Comparison of ENCODE assay signal across 19 mouse cellular contexts in genomic region chr19:53343174-53343881, GRCm38 (mm10). TPM values are rescaled to one million over a fixed set of nuclear protein-coding genes. Genes with fewer than 3 reads are reported as not detected.
"Had no signal": no experiment of that assay in that cellular context is flagged by ENCODE, and none has a peak within 500 bp of the region (broad histone marks: within the 10 kb centered on the region; RNA-seq: fewer than 3 reads in every experiment).

No protein-coding gene starts in this region.

- H3K36me3 ChIP-seq: limb, embryonic 15.5 days; midbrain, embryonic 15.5 days had no signal

- H3K27me3 ChIP-seq: limb, embryonic 15.5 days; liver, embryonic 15.5 days; midbrain, embryonic 15.5 days had no signal

- H3K27ac ChIP-seq: limb, embryonic 15.5 days; liver, embryonic 15.5 days; midbrain, embryonic 10.5 days; midbrain, embryonic 15.5 days had no signal

- H3K9me3 ChIP-seq: limb, embryonic 15.5 days; liver, embryonic 15.5 days; midbrain, embryonic 10.5 days; midbrain, embryonic 15.5 days had no signal

- ATAC-seq: midbrain, embryonic 15.5 days had no signal

- H3K4me3 ChIP-seq: limb, embryonic 15.5 days; liver, embryonic 15.5 days; midbrain, embryonic 10.5 days; midbrain, embryonic 15.5 days had no signal

- H3K9ac ChIP-seq: limb, embryonic 15.5 days; liver, embryonic 15.5 days; lung, embryonic 14.5 days; midbrain, embryonic 15.5 days had no signal

- DNase-seq: kidney, postnatal 10 days; layer of hippocampus, postnatal 36 days; lung, embryonic 14.5 days; lung, postnatal 10 days; lung, postnatal 4 days; right cerebral cortex, adult 18-20 months; right cerebral cortex, postnatal 25 days; thymus, postnatal 4 days had no signal

- H3K4me2 ChIP-seq: limb, embryonic 15.5 days; lung, embryonic 14.5 days; midbrain, embryonic 15.5 days had no signal

RNA-seq across cellular contexts. Expression of gene Gm10197, which starts 28.2 kb away (rescaled TPM):
- total RNA-seq: layer of hippocampus, postnatal 36 days; left cerebral cortex, adult 8-10 months; left cerebral cortex, postnatal 25 days; megakaryocyte, adult 5-6 weeks had no signal
- polyA plus RNA-seq: large intestine, adult 2 months; limb, embryonic 11.5 days; limb, embryonic 15.5 days; liver, embryonic 15.5 days; midbrain, embryonic 15.5 days; small intestine, adult 2 months; stomach, embryonic 16.5 days had no signal
